Mouse (Mus musculus) left cerebral cortex, postnatal 4 days (tissue): Measurements from ENCODE around the gene Omt2b. TPM values are rescaled to one million over a fixed set of nuclear protein-coding genes. Genes with fewer than 3 reads are reported as not detected.
A peak's percentile ranks its signal among the peaks of the same experiment; 100 is the strongest.

Source experiments
- DNase-seq: peaks from one replicate; pipeline ENCODE4 v3.0.0-alpha.2; 2022
- intact Hi-C: fragments of 180-260 bp; cut with DNase I; formaldehyde crosslinking; loops from one replicate; pipeline ENCODE4 v1.15.1; 2025
- total RNA-seq, 2 experiments: library from RNA; stranded (reverse); gene quantifications; 2 replicates each; pipeline ENCODE4 v1.2.3; 2021

Gene Omt2b
- total RNA-seq, 2 experiments from 2014 or later: not detected

GRCm38 (mm10) chr9:78378113-78378785 lies 50.9 kb downstream of the Omt2b start, which contains the start of gene Ooep:
Ooep (minus strand) TSS chr9:78378725.
- intact Hi-C loops: no loop called here
- peak; percentile 81 for DNase-seq

Other genes starting within 250 kb of the Omt2b start
- gene Fbxo9, start 218.5 kb upstream of the Omt2b start, total RNA-seq: 10 to 100 TPM; 80.3 to 85.6 TPM
- gene Ick, start 218.4 kb upstream of the Omt2b start, total RNA-seq: 10 to 100 TPM; 59.9 to 64.0 TPM
- 10 to 100 TPM in 1 of 2 experiments, 1 to 10 TPM in 1; 9.8 to 10.4 TPM for gene Gsta4, start 144.8 kb upstream of the Omt2b start, total RNA-seq
- gene Gsta1, start 96.9 kb upstream of the Omt2b start, total RNA-seq: not detected
- gene Gm3776, start 70.5 kb upstream of the Omt2b start, total RNA-seq: not detected
- not detected for gene Gm10639, start 37.7 kb upstream of the Omt2b start, total RNA-seq
- gene Omt2a, start 12.8 kb upstream of the Omt2b start, total RNA-seq: not detected
- gene Gsta2, start 28.2 kb downstream of the Omt2b start, total RNA-seq: not detected
- gene Dppa5a, start 40.6 kb downstream of the Omt2b start, total RNA-seq: 1 to 10 TPM in 1 of 2 experiments, under 1 TPM in 1; 0.85 to 3.4 TPM
- 1 to 10 TPM; 1.3 to 2.1 TPM for gene Ooep, start 51.1 kb downstream of the Omt2b start, total RNA-seq
- under 1 TPM in 1 of 2 experiments, not detected in 1; 0.20 TPM for gene Ddx43, start 68.2 kb downstream of the Omt2b start, total RNA-seq
- gene Cgas, start 115.6 kb downstream of the Omt2b start, total RNA-seq: under 1 TPM; 0.48 to 0.62 TPM
- gene Mto1, start 120.6 kb downstream of the Omt2b start, total RNA-seq: 10 to 100 TPM; 24.2 to 26.1 TPM
- under 1 TPM in 1 of 2 experiments, not detected in 1; 0.66 TPM for gene Gm17324, start 121.2 kb downstream of the Omt2b start, total RNA-seq
- gene Eef1a1, start 161.6 kb downstream of the Omt2b start, total RNA-seq: 1,000 to 10,000 TPM; 5,205 to 5,346 TPM